Mouse (Mus musculus) T-helper 17 cell (primary cell): ENCODE measurements around the gene Aldh1b1.

ENCODE experiments used
- in situ Hi-C, 2 experiments: fragments of 300-600 bp; cut with MboI, MseI; formaldehyde crosslinking; loops; 1 replicate in 1 of 2; 2 replicates in 1 of 2; pipeline ENCODE4 v1.15.1; 2025; ENCODE audit warnings: high pct_unique_total_duplicates in 2 of 2

Gene Aldh1b1

GRCm38 (mm10) chr4:45824761-45825556 is 26.1 kb downstream of the Aldh1b1 start:
- in situ Hi-C loops, result no loop called here

- in situ Hi-C loops, result no loop called here
These were observed 27.6 kb downstream of the Aldh1b1 start, which contains the start of gene Igfbpl1 for GRCm38 (mm10) chr4:45826275-45827040. Gene Igfbpl1 (minus strand): TSS chr4:45826923.

- in situ Hi-C loops, result no loop called here
These were observed 31.3 kb downstream of the Aldh1b1 start for GRCm38 (mm10) chr4:45829907-45830759.

DNA sequence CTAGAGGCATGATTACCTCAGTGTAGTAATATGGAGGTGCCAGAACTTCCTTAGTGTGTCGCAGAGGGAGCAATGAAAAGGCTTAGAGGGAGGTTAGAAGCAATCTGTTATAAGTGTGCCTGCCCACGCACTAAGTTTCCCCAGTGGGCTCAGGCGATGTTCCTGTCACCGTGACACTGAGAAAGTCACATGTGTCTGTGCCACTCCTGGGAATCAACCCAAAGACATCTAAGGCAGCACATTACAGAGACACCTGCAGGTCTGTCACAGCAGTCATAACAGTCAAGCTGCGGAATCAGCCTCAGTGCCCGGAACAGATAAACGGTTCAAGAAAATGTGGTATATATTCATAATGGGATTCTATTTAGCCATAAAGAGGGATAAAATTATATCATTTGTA is 33.2 kb downstream of the Aldh1b1 start:
- in situ Hi-C loops, result no loop called here

GRCm38 (mm10) chr4:45833461-45833860 is 34.6 kb downstream of the Aldh1b1 start:
- in situ Hi-C loops, result no loop called here

DNA sequence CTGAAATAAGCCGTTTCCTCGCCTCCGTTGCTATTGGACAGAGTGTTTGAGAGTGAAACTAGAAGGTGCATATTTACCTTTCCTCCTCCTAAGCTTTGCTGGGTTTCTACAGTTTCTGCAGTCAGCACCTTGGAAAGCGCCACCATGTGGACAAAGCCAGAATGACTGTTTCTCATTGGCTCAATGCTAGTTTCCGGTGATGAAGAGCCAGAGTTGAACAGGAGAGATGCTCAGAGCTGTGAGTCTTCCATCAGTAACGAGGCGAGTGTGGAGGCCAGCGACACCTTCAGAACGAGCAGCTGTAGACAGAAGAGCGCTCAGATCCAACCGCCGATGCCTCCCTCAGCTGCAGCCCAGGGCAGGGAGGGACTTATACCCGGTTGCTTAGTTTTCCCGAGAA is 45.5 kb downstream of the Aldh1b1 start:
- in situ Hi-C loops, result no loop called here

DNA sequence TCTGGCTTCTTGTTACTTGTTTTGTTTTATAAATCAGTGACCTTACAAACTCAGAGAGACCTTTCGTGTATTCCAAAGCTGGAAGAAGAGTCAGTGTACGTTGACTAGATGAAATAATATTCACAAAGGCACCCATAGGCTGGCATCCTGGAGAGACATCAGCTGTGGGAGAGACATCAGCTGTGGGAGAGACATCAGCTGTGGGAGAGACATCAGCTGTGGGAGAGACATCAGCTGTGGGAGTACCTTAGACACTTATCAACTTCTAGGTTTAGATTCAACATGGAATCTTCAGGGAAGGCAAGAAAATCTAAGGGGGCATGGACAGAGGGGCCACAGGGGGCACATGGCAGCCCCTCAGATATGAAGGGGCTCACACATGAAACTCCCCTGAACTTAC is 47.4 kb downstream of the Aldh1b1 start:
- in situ Hi-C loops, result no loop called here

GRCm38 (mm10) chr4:45848109-45848824 is 49.4 kb downstream of the Aldh1b1 start, which contains the start of gene Stra6l:
Gene Stra6l (plus strand): TSS chr4:45848664.
- in situ Hi-C loops, result no loop called here

DNA sequence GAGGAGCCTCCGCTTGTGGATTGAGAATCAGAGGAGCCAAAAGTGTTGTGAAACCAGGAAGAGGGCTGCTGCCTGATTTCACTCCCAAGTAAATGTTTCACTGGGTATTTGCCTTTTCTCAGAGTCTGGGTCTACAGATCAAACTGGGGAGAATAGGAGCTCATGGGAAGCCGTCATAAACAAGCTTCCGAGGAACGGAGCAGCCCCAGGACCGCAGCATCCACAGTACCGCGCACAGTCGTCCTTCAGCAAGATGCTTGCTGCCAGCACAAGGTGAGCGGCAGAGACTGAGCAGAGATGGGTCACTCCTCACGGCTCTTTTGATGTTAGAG is 50.0 kb downstream of the Aldh1b1 start:
- in situ Hi-C loops, result no loop called here

DNA sequence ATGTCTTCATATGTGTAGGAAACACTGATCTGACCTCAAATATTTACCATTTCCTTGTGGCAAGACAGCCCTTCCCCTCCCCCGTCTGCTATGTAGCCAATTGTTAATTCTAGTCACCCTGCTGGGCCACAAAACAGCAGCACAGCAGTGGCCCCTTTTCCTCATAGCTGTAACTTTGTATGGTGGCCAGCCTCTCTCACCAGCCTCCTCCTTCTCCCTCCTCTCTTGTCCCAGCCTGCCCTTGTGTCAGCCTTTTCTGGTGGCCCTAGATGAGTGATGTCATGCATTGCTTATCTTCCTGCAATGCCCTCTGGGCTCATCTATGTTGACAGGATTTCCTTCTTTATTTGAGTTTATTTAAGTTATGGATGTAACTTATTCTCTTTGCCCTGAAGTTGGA is 50.6 kb downstream of the Aldh1b1 start:
- in situ Hi-C loops, result no loop called here

- in situ Hi-C loops, result loop anchor here in 1 of 2 experiments (10.0 kb wide), 1 partner anchor 707 kb away; no protein-coding TSS in a partner anchor
These were observed 52.8 kb downstream of the Aldh1b1 start for GRCm38 (mm10) chr4:45851640-45852051.

GRCm38 (mm10) chr4:45853496-45854246 is 54.8 kb downstream of the Aldh1b1 start:
- in situ Hi-C loops, result loop anchor here in 1 of 2 experiments (10.0 kb wide), 1 partner anchor 709 kb away; no protein-coding TSS in a partner anchor
